Mouse (Mus musculus): ENCODE data around the gene Nprl3.

DNA sequence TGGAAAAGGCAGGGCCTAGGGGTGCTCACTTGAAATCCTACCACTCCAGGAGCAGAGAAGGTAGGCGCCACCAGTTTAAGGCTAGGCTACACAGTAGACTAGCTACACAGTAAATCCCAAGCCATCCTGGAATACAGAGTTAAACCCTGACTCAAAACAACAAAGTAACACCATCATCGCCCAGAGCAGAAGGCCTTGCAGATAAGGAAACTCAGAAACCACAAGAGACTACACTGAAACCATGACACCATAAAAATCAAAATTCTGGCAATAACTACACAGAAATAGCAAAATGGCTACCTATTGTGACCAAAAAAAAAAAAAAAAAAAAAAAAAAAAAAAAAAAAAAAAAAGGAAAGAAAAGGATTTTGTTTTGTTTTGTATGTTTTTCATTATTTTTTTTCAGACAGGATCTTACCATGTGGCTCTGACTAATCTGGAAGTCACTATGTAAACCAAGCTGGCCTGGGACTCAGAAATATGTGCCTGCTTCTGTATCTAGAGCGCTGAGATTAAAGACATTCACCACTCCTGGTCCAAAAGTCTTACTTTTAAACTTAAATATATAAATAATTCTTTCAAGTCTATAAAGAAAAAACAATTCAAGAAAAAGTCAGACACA lies 2.3 kb downstream of the Nprl3 start:
- TF ChIP-seq CTCF (IDR thresholded peaks at IDR 0.05; ENCODE audit: borderline replicate concordance, insufficient read depth, low read depth, low read length): no peak
- TF ChIP-seq POLR2A (IDR thresholded peaks at IDR 0.05; ENCODE audit: borderline replicate concordance, insufficient read depth, low read length): no peak

All from cerebellum, adult 2 months (tissue).